Mouse (Mus musculus) MEL (cell line): ENCODE measurements at regions not wholly inside any gene's neighbourhood (a gene's known extent, or its start where the extent isn't known, plus 50 kb on each side); places are given as distances from the start of the nearest gene placed in this dataset.

Experiments used
- DNase-seq: peaks from one replicate; pipeline ENCODE4 v3.0.0; 2011; ENCODE audit warnings: low read depth, low spot score
- H3K27ac ChIP-seq: 2 replicates; pipeline ENCODE4 v1.5.1; 2012; ENCODE audit warnings: low read depth, mild to moderate bottlenecking, control low read depth, low read length, moderate library complexity; ENCODE audit not compliant: control insufficient read depth
- H3K27me3 ChIP-seq, 2 experiments: fragments of 150-350 bp in 1 of 2; sonication (generic) in 1 of 2; 2 replicates each; pipeline ENCODE4 v1.6.1; 2012; ENCODE audit warnings: low read length in 2 of 2, mild to moderate bottlenecking in 2 of 2, improper control_type of control experiment in 1 of 2, moderate library complexity in 1 of 2; ENCODE audit not compliant: insufficient read depth in 2 of 2, control insufficient read depth in 1 of 2
- H3K36me3 ChIP-seq, 2 experiments: 2 replicates each; pipeline ENCODE4 v1.6.1; 2012 to 2014; ENCODE audit warnings: low read length in 2 of 2, improper control_type of control experiment in 1 of 2, inconsistent platforms in 1 of 2, mild to moderate bottlenecking in 1 of 2; ENCODE audit not compliant: insufficient read depth in 2 of 2, control insufficient read depth in 1 of 2
- H3K4me1 ChIP-seq, 2 experiments: fragments of 150-350 bp in 1 of 2; sonication (generic) in 1 of 2; 2 replicates each; pipeline ENCODE4 v1.6.1; 2012; ENCODE audit warnings: low read length in 2 of 2, improper control_type of control experiment in 1 of 2, mild to moderate bottlenecking in 1 of 2; ENCODE audit not compliant: insufficient read depth in 2 of 2, control insufficient read depth in 1 of 2
- H3K4me3 ChIP-seq, 2 experiments: fragments of 150-350 bp in 1 of 2; sonication (generic) in 1 of 2; 2 replicates each; pipeline ENCODE4 v1.5.1; 2012; ENCODE audit warnings: low read depth in 2 of 2, low read length in 2 of 2, mild to moderate bottlenecking in 2 of 2, moderate library complexity in 2 of 2, control low read depth in 1 of 2, improper control_type of control experiment in 1 of 2; ENCODE audit not compliant: control insufficient read depth in 1 of 2, insufficient read depth in 1 of 2
- H3K79me2 ChIP-seq: 2 replicates; pipeline ENCODE4 v1.6.1; 2012; ENCODE audit warnings: mild to moderate bottlenecking, low read length, moderate library complexity; ENCODE audit not compliant: control insufficient read depth, poor library complexity, insufficient read depth
- H3K9ac ChIP-seq: 2 replicates; pipeline ENCODE4 v1.6.1; 2012; ENCODE audit warnings: low read depth, mild to moderate bottlenecking, control low read depth, low read length, moderate library complexity; ENCODE audit not compliant: control insufficient read depth, poor library complexity, severe bottlenecking
- H3K9me3 ChIP-seq: fragments of 150-350 bp; sonication (generic); replicated peaks from 2 replicates; pipeline ENCODE4 v1.6.1; 2012; ENCODE audit warnings: mild to moderate bottlenecking, low read length, improper control_type of control experiment, moderate library complexity; ENCODE audit not compliant: insufficient read depth
- BHLHE40 ChIP-seq: IDR thresholded peaks from 2 replicates; pipeline ENCODE4 v1.6.1; 2012; ENCODE audit warnings: low read depth, mild to moderate bottlenecking, inconsistent platforms, low read length, improper control_type of control experiment, borderline replicate concordance
- CHD2 ChIP-seq: IDR thresholded peaks from 2 replicates; pipeline ENCODE4 v1.6.1; 2011; ENCODE audit warnings: low read length, improper control_type of control experiment
- EP300 ChIP-seq, 2 experiments: IDR thresholded peaks; 2 replicates each; pipeline ENCODE4 v1.6.1; 2011; ENCODE audit warnings: improper control_type of control experiment in 2 of 2, low read length in 2 of 2, low read depth in 1 of 2, mild to moderate bottlenecking in 1 of 2
- GATA1 ChIP-seq: IDR thresholded peaks from 2 replicates; pipeline ENCODE4 v1.6.1; 2011; ENCODE audit warnings: low read depth, low read length, improper control_type of control experiment
- JUND ChIP-seq: IDR thresholded peaks from 2 replicates; pipeline ENCODE4 v1.6.1; 2011; ENCODE audit warnings: low read depth, mild to moderate bottlenecking, improper control_type of control experiment, low read length
- MAX ChIP-seq: IDR thresholded peaks from 2 replicates; pipeline ENCODE4 v1.6.1; 2011; ENCODE audit warnings: low read length, improper control_type of control experiment
- MAZ ChIP-seq: IDR thresholded peaks from 2 replicates; pipeline ENCODE4 v1.6.1; 2012; ENCODE audit warnings: low read depth, mild to moderate bottlenecking, inconsistent platforms, low read length, improper control_type of control experiment
- MXI1 ChIP-seq: IDR thresholded peaks from 2 replicates; pipeline ENCODE4 v1.6.1; 2011; ENCODE audit warnings: mild to moderate bottlenecking, low read depth, low read length, improper control_type of control experiment
- MYB ChIP-seq: IDR thresholded peaks from 2 replicates; pipeline ENCODE4 v1.6.1; 2011; ENCODE audit warnings: mild to moderate bottlenecking, low read depth, low read length, improper control_type of control experiment
- MYC ChIP-seq: IDR thresholded peaks from 2 replicates; pipeline ENCODE4 v1.6.1; 2011; ENCODE audit warnings: low read depth, mild to moderate bottlenecking, low read length, improper control_type of control experiment, moderate library complexity
- NRF1 ChIP-seq: IDR thresholded peaks from 2 replicates; pipeline ENCODE4 v1.6.1; 2014; ENCODE audit warnings: low read depth, mild to moderate bottlenecking, inconsistent platforms, low read length, improper control_type of control experiment, moderate library complexity; ENCODE audit not compliant: poor library complexity, insufficient read depth, severe bottlenecking
- RCOR1 ChIP-seq: IDR thresholded peaks from 2 replicates; pipeline ENCODE4 v1.6.1; 2012; ENCODE audit warnings: low read depth, mild to moderate bottlenecking, inconsistent platforms, low read length, improper control_type of control experiment
- SIN3A ChIP-seq: IDR thresholded peaks from 2 replicates; pipeline ENCODE4 v1.6.1; 2012; ENCODE audit warnings: low read length, improper control_type of control experiment, inconsistent platforms
- SMC3 ChIP-seq: IDR thresholded peaks from 2 replicates; pipeline ENCODE4 v1.6.1; 2011; ENCODE audit warnings: low read depth, low read length, improper control_type of control experiment
- TAL1 ChIP-seq: IDR thresholded peaks from 2 replicates; pipeline ENCODE4 v1.6.1; 2012; ENCODE audit warnings: mild to moderate bottlenecking, inconsistent platforms, low read length, moderate library complexity, mixed read lengths
- TCF12 ChIP-seq: IDR thresholded peaks from 2 replicates; pipeline ENCODE4 v1.6.1; 2014; ENCODE audit warnings: low read depth, mild to moderate bottlenecking, inconsistent platforms, low read length, improper control_type of control experiment, moderate library complexity
- UBTF ChIP-seq: IDR thresholded peaks from 2 replicates; pipeline ENCODE4 v1.6.1; 2012; ENCODE audit warnings: low read depth, mild to moderate bottlenecking, inconsistent platforms, low read length, improper control_type of control experiment, moderate library complexity, borderline replicate concordance; ENCODE audit not compliant: insufficient read depth
- USF2 ChIP-seq, 2 experiments: IDR thresholded peaks; 2 replicates each; pipeline ENCODE4 v1.6.1; 2011 to 2012; ENCODE audit warnings: improper control_type of control experiment in 2 of 2, low read length in 2 of 2, borderline replicate concordance in 1 of 2, inconsistent platforms in 1 of 2, low read depth in 1 of 2, mild to moderate bottlenecking in 1 of 2; ENCODE audit not compliant: insufficient read depth in 1 of 2
- ZKSCAN1 ChIP-seq: IDR thresholded peaks from 2 replicates; pipeline ENCODE4 v1.6.1; 2012; ENCODE audit warnings: low read depth, mild to moderate bottlenecking, inconsistent platforms, low read length, improper control_type of control experiment, moderate library complexity
- ZMIZ1 ChIP-seq: IDR thresholded peaks from 2 replicates; pipeline ENCODE4 v1.6.1; 2012; ENCODE audit warnings: low read depth, mild to moderate bottlenecking, inconsistent platforms, low read length, improper control_type of control experiment, moderate library complexity

- Histone ChIP-seq H3K4me1 (peaks cover 0 to 3% of the 10 kb centered on the region in 2 experiments; a peak in 1 of 4 replicates), H3K27ac (no peak overlapping the region), H3K79me2 (no peaks in the 10 kb centered on the region), H3K4me3 (no peak overlapping the region), H3K36me3 (no peaks in the 10 kb centered on the region), H3K9me3 (no peaks in the 10 kb centered on the region), H3K9ac (no peak overlapping the region), H3K27me3 (no peaks in the 10 kb centered on the region)
- DNase-seq, result peak; percentile 25
- TF ChIP-seq RCOR1 (peak; percentile 37; the same call in 1 of the 2 replicates), UBTF (no peak), EP300 (IDR thresholded peaks at IDR 0.05; ENCODE audit: low read depth in 1 of 2, low read length in 2 of 2) (peak; percentile 51 to 76; a peak in 3 of 4 replicates), TCF12 (peak; percentile 82; the same call in 1 of the 2 replicates), MAX (no peak), TAL1 (0 out of 2 replicates have a peak, but pooled peaks have one; percentile 23), GATA1 (peak; percentile 47; the same call in 1 of the 2 replicates), SMC3 (no peak), MXI1 (0 out of 2 replicates have a peak, but pooled peaks have one; percentile 34)
Observed at GRCm38 (mm10) chr15:46480147-46480546, 6346.0 kb downstream of the 9330182O14Rik start.

DNA sequence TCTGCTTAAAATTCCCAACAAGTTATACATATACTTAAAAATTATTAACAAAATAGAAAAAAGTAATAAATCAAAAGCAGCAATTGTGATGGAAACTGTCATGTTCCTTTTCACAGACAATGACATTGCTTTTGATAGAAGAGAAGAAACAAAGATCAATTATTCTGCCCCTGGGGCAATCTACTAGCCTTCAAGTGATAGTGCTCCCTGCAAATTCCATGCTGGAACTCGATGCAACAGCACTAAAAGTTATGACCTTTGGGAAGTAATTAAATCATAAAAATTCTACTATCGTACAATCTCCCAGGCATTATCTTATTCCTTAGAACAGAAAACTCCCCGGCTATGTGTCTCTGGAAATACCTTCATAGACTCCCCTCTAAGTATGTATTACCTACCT is 6354.8 kb downstream of the 9330182O14Rik start:
- no peaks in the 10 kb centered on the region for H3K36me3 ChIP-seq
- H3K4me3 ChIP-seq, result no peak overlapping the region
- no peak for DNase-seq
- no peaks in the 10 kb centered on the region for H3K9me3 ChIP-seq
- no peak overlapping the region for H3K9ac ChIP-seq
- H3K27ac ChIP-seq, result no peak overlapping the region
- TF ChIP-seq MYC (no peak), MYB (no peak), JUND (no peak), NRF1 (no peak), SIN3A (no peak), ZKSCAN1 (no peak), MXI1 (no peak)
- H3K27me3 ChIP-seq, result no peaks in the 10 kb centered on the region
- H3K79me2 ChIP-seq, result no peaks in the 10 kb centered on the region
- no peaks in the 10 kb centered on the region for H3K4me1 ChIP-seq

DNA sequence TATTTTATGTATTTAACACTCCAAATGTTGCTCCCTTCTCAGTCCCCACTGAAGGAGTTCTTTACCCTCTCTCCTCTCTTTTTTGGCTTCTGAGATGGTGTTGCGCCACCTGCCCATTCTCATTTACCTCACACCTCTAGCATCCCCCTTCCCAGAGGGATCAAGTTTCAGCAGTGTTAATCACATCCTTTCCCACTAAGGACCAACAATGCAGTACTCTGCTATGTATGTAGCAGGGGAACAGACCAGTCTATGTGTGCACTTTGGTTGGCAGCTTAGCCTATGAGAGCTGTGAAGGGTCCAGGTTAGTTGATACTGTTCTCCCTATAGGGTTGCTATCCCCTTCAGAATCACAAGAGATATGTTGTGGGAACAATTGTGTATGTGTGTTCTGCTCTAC is 6384.8 kb downstream of the 9330182O14Rik start:
- TF ChIP-seq CHD2 (no peak), ZMIZ1 (no peak), MAZ (no peak), USF2 (IDR thresholded peaks at IDR 0.05; ENCODE audit: borderline replicate concordance in 1 of 2, insufficient read depth in 1 of 2, low read depth in 1 of 2, low read length in 2 of 2) (no peak), GATA1 (no peak), UBTF (no peak), BHLHE40 (no peak)
- Histone ChIP-seq H3K9ac (no peak overlapping the region), H3K27me3 (no peaks in the 10 kb centered on the region), H3K9me3 (no peaks in the 10 kb centered on the region), H3K4me1 (no peaks in the 10 kb centered on the region), H3K4me3 (no peak overlapping the region), H3K79me2 (no peaks in the 10 kb centered on the region), H3K27ac (no peak overlapping the region), H3K36me3 (no peaks in the 10 kb centered on the region)
- no peak for DNase-seq
